Mouse (Mus musculus): Measurements from ENCODE around the gene Mlxip.
A peak's percentile ranks its signal among the peaks of the same experiment; 100 is the strongest.

The Mlxip gene

GRCm38 (mm10) chr5:123499717-123500116 is 105.1 kb downstream of the Mlxip start:
- ATAC-seq (ENCODE audit: insufficient number of reproducible peaks, low FRiP score, low TSS enrichment), result peak; percentile 74; the same call in 1 of the 2 replicates

GRCm38 (mm10) chr5:123501973-123502372 is 107.4 kb downstream of the Mlxip start:
- no peak for ATAC-seq (ENCODE audit: insufficient number of reproducible peaks, low FRiP score, low TSS enrichment)

All from cerebellum, adult (tissue).